Mouse (Mus musculus) spleen, adult 2 months (tissue): ENCODE measurements around the gene Klk1b4. TPM values are rescaled to one million over a fixed set of nuclear protein-coding genes. Genes with fewer than 3 reads are reported as not detected.

ENCODE experiments used
- DNase-seq, 2 experiments: peaks; one replicate each; pipeline versions ENCODE4 v3.0.0 to v3.0.0-alpha.2; 2012 to 2021; ENCODE audit warnings: low spot score in 2 of 2, low read depth in 1 of 2
- H3K27ac ChIP-seq: fragments of 200-500 bp; 2 replicates; pipeline ENCODE4 v1.5.1; 2012; ENCODE audit warnings: low read length, inconsistent platforms; ENCODE audit not compliant: insufficient read depth
- H3K27me3 ChIP-seq: fragments of 200-500 bp; 2 replicates; pipeline ENCODE4 v1.6.1; 2012; ENCODE audit warnings: mild to moderate bottlenecking, moderate library complexity, low read length, inconsistent platforms; ENCODE audit not compliant: control insufficient read depth, insufficient read depth
- H3K36me3 ChIP-seq: fragments of 200-500 bp; 2 replicates; pipeline ENCODE4 v1.6.1; 2012; ENCODE audit warnings: mild to moderate bottlenecking, low read length, inconsistent platforms; ENCODE audit not compliant: control insufficient read depth, insufficient read depth
- H3K4me1 ChIP-seq: fragments of 200-500 bp; 2 replicates; pipeline ENCODE4 v1.6.1; 2011; ENCODE audit warnings: inconsistent platforms; ENCODE audit not compliant: control insufficient read depth, insufficient read depth, insufficient read length
- H3K4me3 ChIP-seq: fragments of 200-500 bp; 2 replicates; pipeline ENCODE4 v1.5.1; 2011; ENCODE audit warnings: mild to moderate bottlenecking, inconsistent platforms; ENCODE audit not compliant: insufficient read depth, insufficient read length; ENCODE audit errors: extremely low read depth
- CTCF ChIP-seq: fragments of 200-500 bp; IDR thresholded peaks from 2 replicates; pipeline ENCODE4 v1.5.1; 2011; ENCODE audit warnings: mild to moderate bottlenecking, inconsistent platforms; ENCODE audit not compliant: insufficient read depth, insufficient read length, insufficient replicate concordance; ENCODE audit errors: extremely low read depth
- POLR2A ChIP-seq: fragments of 200-500 bp; IDR thresholded peaks from 2 replicates; pipeline ENCODE4 v1.6.1; 2011; ENCODE audit warnings: low read depth, low read length, inconsistent platforms
- WGBS: fragments of 180-500 bp; shearing (Covaris S2); methylation state at CpG from one replicate; pipeline ENCODE4 v1.1.7; 2018; 5-methylcytosine and 5-hydroxymethylcytosine counted together
- polyA plus RNA-seq: library from polyadenylated mRNA; depleted of rRNA; stranded (reverse); fragments of >200 nt; gene quantifications from 2 replicates; pipeline ENCODE4 v1.2.3, GENCODE M21; 2012; rRNA removed

Gene Klk1b4
- polyA plus RNA-seq, 1 experiment = 3.0 TPM

DNA sequence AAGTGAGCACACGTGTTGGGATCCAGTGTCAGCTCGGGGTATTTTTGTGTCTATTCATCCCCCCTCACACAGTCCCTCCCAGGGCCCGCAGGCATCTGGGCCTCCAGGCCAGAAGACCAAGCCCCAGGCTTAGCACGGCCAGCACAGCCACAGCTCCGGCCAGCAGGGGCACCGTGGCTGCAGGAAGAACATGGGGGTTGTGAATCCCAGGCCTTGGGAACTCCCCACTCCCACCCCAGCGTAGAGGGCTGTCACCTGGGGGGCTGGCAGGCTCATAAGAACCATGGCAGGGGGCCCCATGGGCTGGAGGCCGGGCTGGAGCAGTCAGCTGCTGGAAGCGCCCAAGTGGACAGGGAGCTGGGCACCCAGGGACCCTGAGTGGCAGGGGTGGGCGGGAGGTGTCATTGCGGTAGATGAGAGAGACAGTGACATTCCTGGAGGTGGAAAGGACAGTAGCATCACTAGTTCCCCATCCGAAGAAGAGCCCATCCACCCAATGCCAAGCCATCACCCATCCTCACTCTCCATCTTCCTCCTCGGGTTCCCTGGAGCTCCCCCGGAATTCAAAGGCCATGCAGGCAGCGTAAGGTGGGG, 45.9 kb downstream of the Klk1b4 start:
- 85% methylated on average over 15 of the region's 15 CpGs for WGBS
- Histone ChIP-seq H3K27ac (no peak overlapping the region), H3K36me3 (peaks cover 22% of the 10 kb centered on the region), H3K4me3 (no peak overlapping the region), H3K27me3 (no peaks in the 10 kb centered on the region), H3K4me1 (no peaks in the 10 kb centered on the region)
- TF ChIP-seq CTCF (no peak), POLR2A (no peak)
- no peak for DNase-seq

- no peaks in the 10 kb centered on the region for H3K27me3 ChIP-seq
- no peak overlapping the region for H3K27ac ChIP-seq
- no peak for DNase-seq
- TF ChIP-seq POLR2A (no peak), CTCF (no peak)
- H3K4me3 ChIP-seq = no peak overlapping the region
- WGBS = 74% methylated on average over 6 of the region's 6 CpGs
- H3K4me1 ChIP-seq = no peaks in the 10 kb centered on the region
- H3K36me3 ChIP-seq = peaks cover 16% of the 10 kb centered on the region
Observed at GRCm38 (mm10) chr7:44254930-44255329, 47.7 kb downstream of the Klk1b4 start.

DNA sequence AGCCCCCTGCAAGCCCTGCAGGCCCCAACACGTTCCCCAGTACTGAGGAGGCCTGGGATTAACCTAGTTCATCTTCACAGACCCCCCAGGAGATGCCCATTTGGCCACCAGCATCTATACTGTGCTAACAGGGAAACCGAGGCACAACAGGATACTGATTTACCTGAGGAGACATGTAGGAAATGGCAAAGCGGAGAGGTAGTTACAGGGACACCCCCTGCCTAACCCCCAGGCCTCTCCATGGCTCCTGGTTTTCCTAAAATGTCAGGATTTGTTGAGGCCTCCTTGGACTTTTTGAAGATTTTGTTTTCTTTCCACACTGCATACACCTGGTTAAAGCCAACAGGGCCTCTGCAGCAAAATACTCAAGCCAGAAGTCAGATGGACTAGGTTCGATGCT, 50.0 kb downstream of the Klk1b4 start, which contains the start of gene Acp4:
TSS of gene Acp4 (minus strand) at position 101 of the 400 bp plus-strand sequence.
- TF ChIP-seq POLR2A = no peak
- no peak for TF ChIP-seq CTCF
- no peaks in the 10 kb centered on the region for H3K4me1 ChIP-seq
- no peak within 1 kb of the TSS for H3K4me3 ChIP-seq
- no peaks in the 10 kb centered on the region for H3K27me3 ChIP-seq
- no peak within 1 kb of the TSS for H3K27ac ChIP-seq
- no peak for DNase-seq
- 78% methylated on average over 4 of the region's 4 CpGs for WGBS
- peaks cover 7% of the 10 kb centered on the region for H3K36me3 ChIP-seq

DNA sequence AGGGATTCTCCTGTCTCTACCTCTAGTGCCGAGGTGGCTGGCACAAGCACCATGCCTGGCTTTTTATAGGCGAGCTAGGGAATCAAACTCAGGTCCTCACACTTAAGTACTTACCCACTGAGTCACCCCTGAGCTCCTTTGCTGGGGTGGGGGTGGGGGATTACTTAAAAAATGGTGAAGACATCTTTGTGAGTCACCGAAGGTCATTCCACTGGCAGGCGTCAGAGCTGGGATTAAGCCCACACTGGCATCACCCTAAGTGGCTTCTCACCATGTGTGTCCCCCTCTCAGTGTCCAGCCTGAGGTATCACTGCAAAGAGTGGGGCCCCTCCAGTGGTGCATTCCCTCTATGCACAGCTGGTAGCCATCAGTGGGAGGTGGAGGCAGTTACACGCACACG, 53.2 kb downstream of the Klk1b4 start:
- no peaks in the 10 kb centered on the region for H3K4me1 ChIP-seq
- H3K4me3 ChIP-seq = no peak overlapping the region
- no peak overlapping the region for H3K27ac ChIP-seq
- no peak for TF ChIP-seq CTCF
- TF ChIP-seq POLR2A = no peak
- no peak for DNase-seq
- WGBS = 84% methylated on average over 6 of the region's 6 CpGs
- no peaks in the 10 kb centered on the region for H3K27me3 ChIP-seq
- no peaks in the 10 kb centered on the region for H3K36me3 ChIP-seq

DNA sequence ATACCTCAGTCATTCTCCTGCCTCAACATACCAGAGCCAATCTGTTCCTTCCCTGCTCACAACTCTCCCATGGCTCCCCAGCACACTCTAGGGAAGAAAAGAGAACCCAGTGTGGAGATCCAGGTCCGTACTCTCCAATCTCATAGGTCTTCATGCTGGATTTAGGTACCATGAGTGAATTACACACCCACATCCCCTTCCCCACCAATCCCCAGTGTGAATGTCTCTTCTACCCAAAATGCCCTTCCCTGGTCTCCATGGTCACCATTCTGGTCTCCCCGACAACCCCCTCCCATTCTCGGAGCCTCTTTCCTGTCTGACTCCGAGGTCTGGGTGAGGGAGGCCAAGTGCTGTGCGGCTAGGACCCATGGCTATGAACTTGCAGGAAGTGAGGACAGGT, 53.9 kb downstream of the Klk1b4 start, which contains the start of gene Gm15517:
TSS of gene Gm15517 (plus strand) at position 301 of the 400 bp plus-strand sequence.
- Histone ChIP-seq H3K27me3 (no peaks in the 10 kb centered on the region), H3K36me3 (no peaks in the 10 kb centered on the region), H3K4me3 (no peak within 1 kb of the TSS), H3K27ac (no peak within 1 kb of the TSS), H3K4me1 (no peaks in the 10 kb centered on the region)
- 44% methylated on average over 5 of the region's 5 CpGs for WGBS
- TF ChIP-seq CTCF (no peak), POLR2A (no peak)
- no peak for DNase-seq

Other genes with a start within 250 kb of the Klk1b4 start
- not detected in 2 replicates for gene Klk1b1, start 240.7 kb upstream of the Klk1b4 start, polyA plus RNA-seq
- 0.22 TPM in 1 of 2 replicates, not detected in the other for gene Klk1b9, start 231.4 kb upstream of the Klk1b4 start, polyA plus RNA-seq
- 1.2 and 1.9 TPM in 2 replicates for gene Klk1b11, start 211.6 kb upstream of the Klk1b4 start, polyA plus RNA-seq
- not detected in 2 replicates for gene Klk1b26, start 195.3 kb upstream of the Klk1b4 start, polyA plus RNA-seq
- 4.1 and 4.4 TPM in 2 replicates for gene Klk1b27, start 155.1 kb upstream of the Klk1b4 start, polyA plus RNA-seq
- not detected in 2 replicates for gene Klk1b21, start 105.1 kb upstream of the Klk1b4 start, polyA plus RNA-seq
- 13.3 TPM in 1 of 2 replicates, not detected in the other for gene Klk1b22, start 94.8 kb upstream of the Klk1b4 start, polyA plus RNA-seq
- gene Klk1b16, start 70.7 kb upstream of the Klk1b4 start, polyA plus RNA-seq = 0.06 TPM in 1 of 2 replicates, not detected in the other
- gene Klk1b24, start 19.2 kb upstream of the Klk1b4 start, polyA plus RNA-seq = 0.75 and 1.0 TPM in 2 replicates
- gene Klk1b3, start 9.2 kb upstream of the Klk1b4 start, polyA plus RNA-seq = 0.97 and 2.0 TPM in 2 replicates
- gene Klk1b5, start 8.5 kb downstream of the Klk1b4 start, polyA plus RNA-seq = 8.7 and 9.8 TPM in 2 replicates
- gene Klk1, start 17.9 kb downstream of the Klk1b4 start, polyA plus RNA-seq = 834 and 917 TPM in 2 replicates
- not detected in 2 replicates for gene Gm36864, start 28.7 kb downstream of the Klk1b4 start, polyA plus RNA-seq
- 1.4 TPM in 2 replicates for gene 1700028J19Rik, start 39.3 kb downstream of the Klk1b4 start, polyA plus RNA-seq
- gene 2410002F23Rik, start 39.3 kb downstream of the Klk1b4 start, polyA plus RNA-seq = 98.9 and 139 TPM in 2 replicates
- gene Acp4, start 49.9 kb downstream of the Klk1b4 start, polyA plus RNA-seq = not detected in 2 replicates
- gene Gm15517, start 54.0 kb downstream of the Klk1b4 start, polyA plus RNA-seq = not detected in 2 replicates
- gene Clec11a, start 99.5 kb downstream of the Klk1b4 start, polyA plus RNA-seq = 4.0 and 5.2 TPM in 2 replicates
- 4.5 and 4.8 TPM in 2 replicates for gene Shank1, start 102.8 kb downstream of the Klk1b4 start, polyA plus RNA-seq
- gene Syt3, start 176.7 kb downstream of the Klk1b4 start, polyA plus RNA-seq = 1.2 and 2.5 TPM in 2 replicates
- gene 1700008O03Rik, start 178.4 kb downstream of the Klk1b4 start, polyA plus RNA-seq = 0.40 and 0.68 TPM in 2 replicates
- gene Lrrc4b, start 221.6 kb downstream of the Klk1b4 start, polyA plus RNA-seq = 0.22 and 0.23 TPM in 2 replicates